Mouse (Mus musculus) left cerebral cortex, postnatal 25 days (tissue): ENCODE measurements at regions not wholly inside any gene's neighbourhood (a gene's known extent, or its start where the extent isn't known, plus 50 kb on each side); places are given as distances from the start of the nearest gene placed in this dataset.

Source experiments
- DNase-seq, 2 experiments: peaks; one replicate each; pipeline ENCODE4 v3.0.0; 2022; ENCODE audit warnings: low spot score in 2 of 2, mixed read lengths in 1 of 2
- intact Hi-C: fragments of 180-260 bp; cut with DNase I; formaldehyde crosslinking; loops from one replicate; pipeline ENCODE4 v1.15.1; 2025

GRCm38 (mm10) chr3:38617989-38618388 lies 133.3 kb upstream of the Ankrd50 start:
- peak; percentile 35 to 56 for DNase-seq
- intact Hi-C loops, result no loop called here

DNA sequence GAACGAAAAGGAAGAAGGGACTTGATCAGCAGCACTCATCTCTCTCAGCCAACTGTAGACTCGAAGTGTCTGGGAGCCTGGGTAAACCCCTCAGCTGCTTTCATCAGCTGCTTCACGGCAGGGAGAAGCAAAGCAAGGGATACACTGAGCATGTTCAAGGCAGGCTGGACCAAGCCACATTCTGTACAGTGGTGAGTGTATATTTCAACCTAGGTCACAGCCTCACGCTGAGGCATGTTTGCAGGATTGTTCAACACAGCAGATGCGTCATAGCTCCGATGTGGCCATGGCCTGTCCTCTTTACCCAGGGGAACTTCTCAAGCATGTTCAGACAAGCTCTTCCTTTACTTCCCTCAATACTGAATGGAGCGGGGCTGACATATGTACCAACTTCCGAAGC lies 132.6 kb upstream of the Ankrd50 start:
- intact Hi-C loops, result no loop called here

GRCm38 (mm10) chr3:38613706-38614105 lies 129.1 kb upstream of the Ankrd50 start:
- intact Hi-C loops, result no loop called here
- no peak for DNase-seq

More for the DNA sequence above, 132.6 kb upstream of the Ankrd50 start:
- no peak for DNase-seq

DNA sequence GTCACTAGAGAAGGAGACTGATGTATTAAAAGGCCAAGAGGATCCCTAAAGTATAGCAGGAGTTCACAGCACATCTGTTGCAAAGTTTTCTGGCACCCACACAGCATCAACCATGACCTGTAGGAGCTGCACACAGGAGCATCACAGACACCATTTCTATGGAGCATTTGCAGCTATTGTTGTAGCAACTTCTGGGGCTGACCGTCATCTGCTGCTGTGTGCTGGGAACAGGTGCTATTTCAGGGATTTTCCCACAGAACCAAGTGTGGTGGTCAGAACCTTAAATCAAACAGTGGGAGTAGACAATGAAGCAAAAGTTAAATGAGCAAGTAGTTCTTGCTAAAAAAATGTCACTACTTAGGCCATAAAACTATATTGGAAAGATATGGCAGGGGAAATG lies 106.9 kb upstream of the Ankrd50 start:
- DNase-seq, result no peak
- intact Hi-C loops, result no loop called here

DNA sequence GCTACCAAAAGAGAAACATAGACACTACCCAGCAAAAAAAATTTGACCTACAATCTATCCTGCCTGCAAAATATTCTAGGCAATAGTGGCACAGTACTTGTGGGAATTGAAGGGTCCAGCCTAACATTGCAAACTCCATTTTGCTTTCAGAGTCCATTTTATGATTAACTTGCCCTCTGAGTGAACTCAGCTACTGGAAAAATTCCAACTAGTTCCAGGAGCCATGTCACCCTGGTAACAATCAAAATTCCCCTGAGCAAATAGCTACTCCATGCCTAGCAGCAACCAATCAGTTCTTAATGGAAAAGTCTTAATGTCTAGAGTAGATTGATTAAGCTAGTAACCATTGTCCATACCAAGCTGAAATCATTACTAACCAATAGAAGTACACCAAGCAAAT lies 104.3 kb upstream of the Ankrd50 start:
- intact Hi-C loops, result no loop called here
- no peak for DNase-seq

GRCm38 (mm10) chr3:38585509-38585908 lies 100.9 kb upstream of the Ankrd50 start:
- intact Hi-C loops, result no loop called here
- no peak for DNase-seq

DNA sequence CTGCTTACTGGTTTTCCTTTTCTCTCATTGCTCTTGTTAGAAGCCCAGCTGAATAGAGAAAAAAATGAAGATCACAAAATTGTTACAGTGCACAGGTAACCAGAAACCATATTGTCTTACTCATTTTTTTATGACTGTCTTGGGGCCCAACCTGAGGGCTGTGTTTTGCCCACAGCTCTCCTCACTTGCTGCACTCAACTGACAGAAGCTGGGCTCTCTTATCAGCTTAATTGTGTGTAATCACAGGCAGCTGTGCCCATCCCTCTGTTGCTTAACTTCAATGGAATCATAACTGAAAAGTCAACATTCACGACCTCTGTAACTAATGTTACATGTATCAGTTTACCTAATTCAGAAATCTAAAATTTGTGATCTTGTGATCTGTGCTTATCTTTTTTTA lies 95.1 kb upstream of the Ankrd50 start:
- DNase-seq, result no peak
- intact Hi-C loops, result no loop called here

GRCm38 (mm10) chr3:38577890-38578628 lies 93.4 kb upstream of the Ankrd50 start:
- intact Hi-C loops, result no loop called here
- no peak for DNase-seq

DNA sequence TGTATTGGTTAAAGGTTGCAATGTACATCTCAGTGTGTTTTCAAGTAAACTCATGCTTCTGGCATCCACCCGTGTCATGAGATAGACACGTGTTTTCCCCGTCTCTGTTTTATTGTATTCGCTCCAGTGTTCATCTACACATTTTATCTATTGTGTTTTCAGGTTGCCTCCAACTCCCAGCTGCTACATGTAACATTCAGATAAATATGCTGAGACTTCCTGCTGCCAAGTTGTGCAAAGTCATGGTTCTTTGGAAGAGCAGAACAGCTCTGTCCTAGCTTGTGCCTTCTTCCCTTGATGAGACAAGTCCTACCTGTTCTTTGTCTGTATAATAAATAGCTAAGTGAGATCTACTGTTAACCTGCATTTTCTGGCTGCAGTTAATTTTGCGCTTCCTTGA lies 89.0 kb upstream of the Ankrd50 start:
- intact Hi-C loops, result no loop called here
- no peak for DNase-seq

DNA sequence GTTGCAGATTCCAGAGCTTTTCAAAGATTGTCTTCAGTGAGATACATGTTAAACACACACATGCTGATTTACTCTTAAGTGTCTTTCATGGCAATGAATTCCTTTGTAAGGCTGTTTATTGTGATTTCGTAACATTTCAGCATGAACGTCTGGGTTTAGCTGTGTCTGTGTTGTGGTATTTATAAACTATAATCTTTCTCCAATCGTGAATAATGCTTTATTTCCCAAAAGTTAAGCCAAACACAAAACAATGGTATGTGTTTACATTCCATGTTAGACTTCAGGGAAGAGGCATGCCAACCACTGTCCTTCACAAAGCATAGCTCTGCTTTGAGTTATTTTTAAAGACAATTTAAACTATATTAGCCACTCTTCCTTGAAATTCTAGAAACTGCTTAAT lies 87.5 kb upstream of the Ankrd50 start:
- intact Hi-C loops, result no loop called here
- DNase-seq, result no peak

DNA sequence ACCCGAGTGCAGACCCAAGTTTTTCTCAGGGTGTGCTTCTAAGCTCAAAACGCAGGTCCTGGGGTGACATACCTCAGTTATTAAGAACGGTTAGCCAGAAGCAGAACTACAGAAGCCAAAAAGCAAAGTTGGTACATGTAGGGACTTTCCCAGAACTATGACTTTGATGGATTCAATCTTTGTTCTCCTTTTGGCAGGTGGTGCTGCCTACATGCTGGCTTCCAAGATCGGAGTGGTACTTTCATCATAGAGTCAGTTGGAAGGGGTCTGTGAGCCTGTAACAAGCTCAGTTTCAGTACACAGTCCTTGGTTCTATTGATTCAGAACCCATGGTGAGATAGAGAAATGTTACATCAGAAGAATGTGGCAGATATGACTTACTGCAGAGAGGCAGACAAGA lies 86.6 kb upstream of the Ankrd50 start:
- intact Hi-C loops, result no loop called here
- DNase-seq, result no peak

GRCm38 (mm10) chr3:38569001-38569400 lies 84.4 kb upstream of the Ankrd50 start:
- intact Hi-C loops, result no loop called here

GRCm38 (mm10) chr3:38568596-38568975 lies 83.9 kb upstream of the Ankrd50 start:
- no peak for DNase-seq
- intact Hi-C loops, result no loop called here

More at GRCm38 (mm10) chr3:38569001-38569400, 84.4 kb upstream of the Ankrd50 start:
- no peak for DNase-seq

GRCm38 (mm10) chr3:38567946-38568595 lies 83.4 kb upstream of the Ankrd50 start:
- DNase-seq, result no peak
- intact Hi-C loops, result no loop called here

DNA sequence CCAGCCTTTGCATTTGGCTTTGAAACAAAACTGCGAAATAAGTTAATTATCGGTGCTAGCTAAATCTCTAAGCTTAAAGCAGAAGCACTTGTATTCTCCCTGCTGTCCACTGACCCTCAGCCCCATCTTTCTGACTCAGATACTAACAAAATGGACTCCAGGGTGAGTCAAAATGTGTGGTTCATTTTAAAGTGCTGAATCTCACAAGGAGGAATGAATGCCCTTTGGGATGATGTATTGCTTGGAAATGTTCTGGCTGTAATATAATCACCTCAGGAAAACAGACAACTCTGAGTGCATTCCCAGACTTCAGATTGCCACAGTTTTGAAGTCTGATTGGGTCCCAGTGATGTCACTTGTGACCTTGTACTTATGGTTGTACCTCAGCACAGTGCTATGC lies 81.9 kb upstream of the Ankrd50 start:
- intact Hi-C loops, result no loop called here
- DNase-seq, result no peak

- intact Hi-C loops, result no loop called here
- no peak for DNase-seq
These were observed 80.2 kb upstream of the Ankrd50 start for GRCm38 (mm10) chr3:38564844-38565243.

GRCm38 (mm10) chr3:38564364-38564763 lies 79.7 kb upstream of the Ankrd50 start:
- no peak for DNase-seq
- intact Hi-C loops, result no loop called here

GRCm38 (mm10) chr3:38561186-38561585 lies 76.5 kb upstream of the Ankrd50 start:
- intact Hi-C loops, result no loop called here
- no peak for DNase-seq

- no peak for DNase-seq
- intact Hi-C loops, result no loop called here
These were observed 71.3 kb upstream of the Ankrd50 start for GRCm38 (mm10) chr3:38555939-38556338.

GRCm38 (mm10) chr3:38553470-38554043 lies 68.9 kb upstream of the Ankrd50 start:
- intact Hi-C loops, result no loop called here

GRCm38 (mm10) chr3:38547032-38547431 lies 62.4 kb upstream of the Ankrd50 start:
- intact Hi-C loops, result no loop called here
- no peak for DNase-seq

More at GRCm38 (mm10) chr3:38553470-38554043, 68.9 kb upstream of the Ankrd50 start:
- DNase-seq, result no peak
